Mouse (Mus musculus) forebrain, embryonic 13.5 days (tissue): Measurements from ENCODE around the gene Antxrl. TPM values are rescaled to one million over a fixed set of nuclear protein-coding genes. Genes with fewer than 3 reads are reported as not detected.

Experiments used
- ATAC-seq: fragments of 200-750 bp; cut with Nextera tagmentation; 2 replicates; pipeline ENCODE4 v1.8.0; 2017
- H3K27ac ChIP-seq: fragments of 300-500 bp; sonication (generic); 2 replicates; pipeline ENCODE4 v1.5.1; 2015; ENCODE audit warnings: inconsistent platforms, mild to moderate bottlenecking, moderate library complexity
- H3K27me3 ChIP-seq: fragments of 300-500 bp; sonication (generic); 2 replicates; pipeline ENCODE4 v1.6.1; 2015; ENCODE audit warnings: mild to moderate bottlenecking, inconsistent platforms
- H3K36me3 ChIP-seq: fragments of 300-500 bp; sonication (generic); 2 replicates; pipeline ENCODE4 v1.6.1; 2015; ENCODE audit warnings: mild to moderate bottlenecking, inconsistent platforms; ENCODE audit not compliant: poor library complexity, severe bottlenecking
- H3K4me1 ChIP-seq: fragments of 300-500 bp; sonication (generic); 2 replicates; pipeline ENCODE4 v1.6.1; 2015; ENCODE audit warnings: inconsistent platforms
- H3K4me2 ChIP-seq: fragments of 300-500 bp; sonication (generic); 2 replicates; pipeline ENCODE4 v1.6.1; 2015; ENCODE audit warnings: inconsistent platforms, mild to moderate bottlenecking, moderate library complexity
- H3K4me3 ChIP-seq: fragments of 300-500 bp; sonication (generic); 2 replicates; pipeline ENCODE4 v1.5.1; 2015; ENCODE audit warnings: mild to moderate bottlenecking, inconsistent platforms
- H3K9ac ChIP-seq: fragments of 300-500 bp; sonication (generic); 2 replicates; pipeline ENCODE4 v1.6.1; 2015; ENCODE audit warnings: mild to moderate bottlenecking, inconsistent platforms
- H3K9me3 ChIP-seq: fragments of 300-500 bp; sonication (generic); replicated peaks from 2 replicates; pipeline ENCODE4 v1.6.1; 2016; ENCODE audit warnings: inconsistent platforms
- WGBS: fragments of 180-500 bp; shearing (Covaris S2); methylation state at CpG from one replicate; pipeline ENCODE4 v1.1.7; 2015; 5-methylcytosine and 5-hydroxymethylcytosine counted together
- polyA plus RNA-seq: library from polyadenylated mRNA; unstranded; fragments of >200 nt; fragmentation: Nextera tagmentation; extraction: Ambion mirVana; gene quantifications from 2 replicates; pipeline ENCODE4 v1.2.1, GENCODE M21; 2015

Gene Antxrl
- polyA plus RNA-seq, 1 experiment from 2014 or later, result not detected

- Histone ChIP-seq H3K27ac (no peak overlapping the region), H3K36me3 (no peaks in the 10 kb centered on the region), H3K4me3 (no peak overlapping the region), H3K9ac (no peak overlapping the region), H3K27me3 (peaks cover 5% of the 10 kb centered on the region; the same call in 1 of the 2 replicates), H3K4me2 (no peak overlapping the region), H3K9me3 (no peaks in the 10 kb centered on the region), H3K4me1 (no peaks in the 10 kb centered on the region)
- 74% methylated on average over 4 of the region's 4 CpGs for WGBS
- no peak for ATAC-seq
Measured at GRCm38 (mm10) chr14:34078293-34078692, 25.8 kb downstream of the Antxrl start.

- H3K27me3 ChIP-seq, result peaks cover 5% of the 10 kb centered on the region; the same call in 1 of the 2 replicates
- H3K9ac ChIP-seq, result no peak overlapping the region
- no peak overlapping the region for H3K4me3 ChIP-seq
- no peaks in the 10 kb centered on the region for H3K9me3 ChIP-seq
- H3K4me1 ChIP-seq, result no peaks in the 10 kb centered on the region
- H3K36me3 ChIP-seq, result no peaks in the 10 kb centered on the region
- 11% methylated on average over 11 of the region's 11 CpGs for WGBS
- ATAC-seq, result peak; percentile 87
- H3K4me2 ChIP-seq, result no peak overlapping the region
- no peak overlapping the region for H3K27ac ChIP-seq
Measured at GRCm38 (mm10) chr14:34080321-34080997, 28.0 kb downstream of the Antxrl start.

- no peak within 1 kb of the TSS for H3K4me3 ChIP-seq
- H3K4me2 ChIP-seq, result no peak within 1 kb of the TSS
- no peak for ATAC-seq
- H3K4me1 ChIP-seq, result no peaks in the 10 kb centered on the region
- no peak within 1 kb of the TSS for H3K27ac ChIP-seq
- no peak within 1 kb of the TSS for H3K9ac ChIP-seq
- H3K36me3 ChIP-seq, result no peaks in the 10 kb centered on the region
- 69% methylated on average over 4 of the region's 4 CpGs for WGBS
- 0 out of 2 replicates have a peak, but pooled peaks cover 5% of the 10 kb centered on the region for H3K27me3 ChIP-seq
- no peaks in the 10 kb centered on the region for H3K9me3 ChIP-seq
Measured at GRCm38 (mm10) chr14:34085731-34086130, 33.2 kb downstream of the Antxrl start, which contains the start of gene Anxa8. Anxa8 (plus strand) TSS chr14:34085981.

GRCm38 (mm10) chr14:34086806-34087205 is 34.3 kb downstream of the Antxrl start:
- no peaks in the 10 kb centered on the region for H3K9me3 ChIP-seq
- WGBS, result 64% methylated on average over 4 of the region's 4 CpGs
- no peak overlapping the region for H3K4me3 ChIP-seq
- no peak overlapping the region for H3K27ac ChIP-seq
- no peak for ATAC-seq
- 0 out of 2 replicates have a peak, but pooled peaks cover 3% of the 10 kb centered on the region for H3K27me3 ChIP-seq
- no peaks in the 10 kb centered on the region for H3K36me3 ChIP-seq
- no peak overlapping the region for H3K9ac ChIP-seq
- H3K4me1 ChIP-seq, result no peaks in the 10 kb centered on the region
- H3K4me2 ChIP-seq, result no peak overlapping the region

- H3K27me3 ChIP-seq, result 0 out of 2 replicates have a peak, but pooled peaks cover 3% of the 10 kb centered on the region
- ATAC-seq, result no peak
- no peaks in the 10 kb centered on the region for H3K9me3 ChIP-seq
- H3K4me1 ChIP-seq, result no peaks in the 10 kb centered on the region
- H3K4me3 ChIP-seq, result no peak overlapping the region
- H3K9ac ChIP-seq, result no peak overlapping the region
- no peak overlapping the region for H3K27ac ChIP-seq
- H3K36me3 ChIP-seq, result no peaks in the 10 kb centered on the region
- 80% methylated on average over 2 of the region's 2 CpGs for WGBS
- no peak overlapping the region for H3K4me2 ChIP-seq
Measured at GRCm38 (mm10) chr14:34087856-34088398, 35.4 kb downstream of the Antxrl start.

- no peak overlapping the region for H3K4me3 ChIP-seq
- no peak for ATAC-seq
- no peak overlapping the region for H3K4me2 ChIP-seq
- H3K4me1 ChIP-seq, result no peaks in the 10 kb centered on the region
- H3K27ac ChIP-seq, result no peak overlapping the region
- no peak overlapping the region for H3K9ac ChIP-seq
- no peaks in the 10 kb centered on the region for H3K36me3 ChIP-seq
- H3K27me3 ChIP-seq, result no peaks in the 10 kb centered on the region
- 94% methylated on average over 8 of the region's 8 CpGs for WGBS
- no peaks in the 10 kb centered on the region for H3K9me3 ChIP-seq
Measured at GRCm38 (mm10) chr14:34089796-34090195, 37.3 kb downstream of the Antxrl start.

DNA sequence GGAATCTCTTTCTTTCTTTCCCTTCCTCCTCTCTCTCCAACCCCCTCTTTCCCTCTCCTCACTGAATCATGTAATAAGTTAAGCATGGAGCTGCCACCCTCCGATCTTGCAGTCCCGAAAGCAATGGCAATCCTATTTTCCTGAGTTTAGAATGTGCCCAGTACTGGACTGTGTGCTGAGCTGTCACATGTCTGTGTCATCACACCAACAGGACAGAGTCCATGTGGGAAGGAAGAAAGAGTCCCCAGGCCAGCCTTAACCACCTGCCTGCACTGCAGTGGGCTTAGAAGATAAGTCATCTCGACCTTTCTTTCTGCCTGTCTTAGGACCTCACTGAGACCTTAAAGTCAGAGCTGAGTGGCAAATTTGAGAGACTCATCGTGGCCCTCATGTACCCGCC is 39.0 kb downstream of the Antxrl start:
- Histone ChIP-seq H3K36me3 (no peaks in the 10 kb centered on the region), H3K4me1 (no peaks in the 10 kb centered on the region), H3K9ac (no peak overlapping the region), H3K9me3 (no peaks in the 10 kb centered on the region), H3K27ac (no peak overlapping the region), H3K4me3 (no peak overlapping the region), H3K4me2 (no peak overlapping the region), H3K27me3 (no peaks in the 10 kb centered on the region)
- ATAC-seq, result no peak
- WGBS, result 80% methylated on average over 5 of the region's 5 CpGs

DNA sequence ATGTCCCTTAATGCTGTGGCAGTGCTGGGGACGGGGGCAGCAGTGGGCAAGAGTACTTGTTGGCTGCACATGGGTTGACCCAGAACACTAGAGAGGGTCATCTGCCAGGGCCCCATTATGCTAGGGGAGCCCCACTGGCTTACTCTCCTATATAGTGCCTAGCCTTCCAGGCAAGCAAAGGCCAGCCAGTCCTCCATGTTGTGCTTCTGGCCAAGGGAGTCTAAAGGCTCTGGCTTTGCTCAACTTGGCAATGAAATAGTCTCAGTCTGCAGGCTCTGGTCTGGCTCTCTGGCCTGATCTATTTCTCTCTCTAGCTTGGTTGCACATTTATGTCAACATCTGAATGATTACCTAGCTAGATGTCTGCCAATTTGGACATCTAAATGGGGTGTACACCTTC is 40.3 kb downstream of the Antxrl start:
- H3K4me2 ChIP-seq, result no peak overlapping the region
- H3K9me3 ChIP-seq, result no peaks in the 10 kb centered on the region
- H3K27me3 ChIP-seq, result no peaks in the 10 kb centered on the region
- no peaks in the 10 kb centered on the region for H3K36me3 ChIP-seq
- no peak overlapping the region for H3K9ac ChIP-seq
- WGBS, result 73% methylated on average over 1 of the region's 1 CpGs
- no peak overlapping the region for H3K4me3 ChIP-seq
- H3K27ac ChIP-seq, result no peak overlapping the region
- no peak for ATAC-seq
- H3K4me1 ChIP-seq, result no peaks in the 10 kb centered on the region

DNA sequence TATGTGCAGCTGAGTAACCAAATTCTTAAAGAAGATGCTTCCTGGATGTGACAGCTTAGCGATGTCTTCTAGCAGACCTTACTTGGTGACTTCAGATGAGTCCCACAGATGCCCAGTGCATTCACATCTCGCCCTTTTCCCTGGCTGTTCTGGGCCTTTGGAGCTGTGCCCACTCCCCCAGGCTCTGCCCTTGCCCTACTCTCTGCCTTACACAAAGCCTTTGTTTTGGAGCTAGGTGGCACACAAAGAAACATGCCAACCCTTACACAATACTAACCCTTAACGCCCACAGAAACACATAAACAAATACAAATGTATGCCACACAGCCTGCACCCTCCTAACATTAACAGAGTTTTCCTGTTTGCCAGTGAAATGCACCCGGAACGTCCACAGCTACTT is 43.7 kb downstream of the Antxrl start:
- H3K36me3 ChIP-seq, result no peaks in the 10 kb centered on the region
- no peaks in the 10 kb centered on the region for H3K9me3 ChIP-seq
- H3K9ac ChIP-seq, result no peak overlapping the region
- no peaks in the 10 kb centered on the region for H3K27me3 ChIP-seq
- ATAC-seq, result no peak
- H3K4me2 ChIP-seq, result no peak overlapping the region
- no peaks in the 10 kb centered on the region for H3K4me1 ChIP-seq
- H3K27ac ChIP-seq, result no peak overlapping the region
- 75% methylated on average over 5 of the region's 5 CpGs for WGBS
- H3K4me3 ChIP-seq, result no peak overlapping the region

- Histone ChIP-seq H3K27ac (no peak within 1 kb of the TSS), H3K27me3 (no peaks in the 10 kb centered on the region), H3K4me2 (no peak within 1 kb of the TSS), H3K9ac (no peak within 1 kb of the TSS), H3K4me3 (no peak within 1 kb of the TSS), H3K4me1 (no peaks in the 10 kb centered on the region), H3K36me3 (no peaks in the 10 kb centered on the region), H3K9me3 (no peaks in the 10 kb centered on the region)
- no peak for ATAC-seq
- WGBS, result 86% methylated on average over 5 of the region's 5 CpGs
Measured at GRCm38 (mm10) chr14:34102601-34103000, 50.1 kb downstream of the Antxrl start, which contains the start of gene A630023A22Rik. A630023A22Rik (minus strand) TSS chr14:34102754.

DNA sequence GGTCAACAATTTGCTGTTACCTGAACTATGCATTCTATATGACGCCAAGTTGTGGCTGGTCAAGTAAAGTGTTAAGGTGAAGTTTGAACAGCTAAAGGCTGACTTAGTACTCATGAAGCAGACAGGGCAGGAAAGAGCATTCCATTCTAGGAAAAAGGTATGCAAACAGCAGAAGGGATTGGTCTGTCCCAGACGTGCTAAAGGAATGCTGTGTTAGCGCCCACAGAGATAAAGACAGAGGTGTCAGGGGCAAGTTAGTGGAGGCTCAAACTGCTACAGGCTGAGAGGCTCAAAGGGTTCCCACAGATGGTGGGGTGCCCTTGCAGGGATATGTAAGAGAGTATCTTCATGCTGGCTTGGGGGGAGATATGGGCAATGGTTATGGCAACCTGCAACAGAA is 51.3 kb downstream of the Antxrl start:
- H3K4me2 ChIP-seq, result no peak overlapping the region
- H3K27me3 ChIP-seq, result no peaks in the 10 kb centered on the region
- no peak for ATAC-seq
- no peaks in the 10 kb centered on the region for H3K4me1 ChIP-seq
- no peak overlapping the region for H3K9ac ChIP-seq
- no peak overlapping the region for H3K4me3 ChIP-seq
- no peak overlapping the region for H3K27ac ChIP-seq
- 79% methylated on average over 3 of the region's 3 CpGs for WGBS
- H3K9me3 ChIP-seq, result no peaks in the 10 kb centered on the region
- H3K36me3 ChIP-seq, result no peaks in the 10 kb centered on the region

DNA sequence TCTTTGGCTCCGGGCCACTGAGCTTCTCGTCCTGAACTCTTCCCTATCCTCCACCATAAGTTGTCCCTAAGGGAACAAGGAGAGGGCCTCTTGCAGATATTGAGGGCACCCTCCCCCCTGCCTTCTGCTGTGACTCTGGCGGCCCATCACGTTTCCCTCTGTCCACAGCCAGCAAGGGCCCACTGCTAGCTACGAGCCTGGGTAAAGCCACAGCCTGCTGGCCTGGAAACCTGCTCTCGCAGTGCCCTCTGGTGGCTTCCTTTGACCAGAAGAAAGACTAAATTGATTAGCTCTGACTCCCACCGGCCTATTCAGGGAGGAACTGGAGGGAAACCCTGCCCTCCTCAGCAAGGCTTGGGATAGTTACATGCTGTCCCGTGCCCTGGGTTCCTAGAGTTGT is 52.4 kb downstream of the Antxrl start:
- no peak overlapping the region for H3K4me2 ChIP-seq
- H3K4me1 ChIP-seq, result no peaks in the 10 kb centered on the region
- WGBS, result 23% methylated on average over 8 of the region's 8 CpGs
- H3K36me3 ChIP-seq, result no peaks in the 10 kb centered on the region
- H3K27me3 ChIP-seq, result no peaks in the 10 kb centered on the region
- ATAC-seq, result peak; percentile 19; the same call in 1 of the 2 replicates
- H3K27ac ChIP-seq, result no peak overlapping the region
- H3K9me3 ChIP-seq, result no peaks in the 10 kb centered on the region
- no peak overlapping the region for H3K9ac ChIP-seq
- H3K4me3 ChIP-seq, result no peak overlapping the region
